Mouse (Mus musculus) CD4-positive, CD25-positive, alpha-beta regulatory T cell, adult 9 weeks (primary cell): ENCODE data around the gene Gm6526. TPM values are rescaled to one million over a fixed set of nuclear protein-coding genes. Genes with fewer than 3 reads are reported as not detected.

ENCODE experiments used
- polyA plus RNA-seq: library from polyadenylated mRNA; unstranded; fragments of 100-300 nt; shearing (Covaris generic); gene quantifications from one replicate; pipeline ENCODE4 v1.2.1, GENCODE M21; 2017

Gm6526 gene
- not detected for polyA plus RNA-seq

DNA sequence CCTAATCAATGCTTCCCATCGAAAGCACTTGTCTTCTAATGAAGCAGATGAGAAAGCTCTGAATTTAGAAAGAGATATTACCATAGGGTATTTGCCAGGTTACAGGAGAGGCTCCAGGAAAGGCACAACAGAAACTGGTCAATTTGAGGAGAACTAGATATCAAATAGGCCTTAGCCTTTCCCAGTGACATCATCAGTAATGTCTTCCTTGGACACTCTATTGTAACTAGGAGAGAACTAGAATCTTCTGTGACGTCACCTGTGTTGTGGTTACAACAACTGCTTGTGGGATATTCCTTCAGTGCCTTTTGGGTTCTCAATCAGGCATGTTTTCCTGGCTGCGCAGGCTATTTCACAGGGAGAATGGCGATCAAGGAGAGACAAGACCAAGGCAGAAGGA lies at the start of gene Gm6526:
Gm6526 (plus strand) TSS at position 301 of the 400 bp plus-strand sequence.

DNA sequence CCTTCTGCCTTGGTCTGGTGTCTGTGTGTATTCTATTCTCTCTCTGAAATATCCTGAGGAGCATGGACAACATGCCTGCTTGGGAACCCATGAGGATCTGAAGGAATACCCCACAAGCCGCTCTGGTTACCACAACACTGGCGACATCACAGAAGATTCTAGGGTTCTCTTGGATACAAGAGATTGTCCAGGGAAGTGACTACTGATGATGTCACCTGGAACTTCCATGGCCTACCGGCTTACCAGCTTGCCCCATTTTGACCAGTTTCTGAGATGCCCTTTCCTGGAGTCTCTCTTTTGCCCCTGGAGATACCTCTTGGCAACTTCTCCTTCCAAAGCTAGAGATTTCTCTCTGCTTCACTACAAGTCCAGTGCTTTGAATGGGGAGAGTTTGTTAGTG lies 20.3 kb upstream of the Gm6526 start, which contains the start of gene Gm16506:
Gm16506 (minus strand) TSS at position 101 of the 400 bp plus-strand sequence.

DNA sequence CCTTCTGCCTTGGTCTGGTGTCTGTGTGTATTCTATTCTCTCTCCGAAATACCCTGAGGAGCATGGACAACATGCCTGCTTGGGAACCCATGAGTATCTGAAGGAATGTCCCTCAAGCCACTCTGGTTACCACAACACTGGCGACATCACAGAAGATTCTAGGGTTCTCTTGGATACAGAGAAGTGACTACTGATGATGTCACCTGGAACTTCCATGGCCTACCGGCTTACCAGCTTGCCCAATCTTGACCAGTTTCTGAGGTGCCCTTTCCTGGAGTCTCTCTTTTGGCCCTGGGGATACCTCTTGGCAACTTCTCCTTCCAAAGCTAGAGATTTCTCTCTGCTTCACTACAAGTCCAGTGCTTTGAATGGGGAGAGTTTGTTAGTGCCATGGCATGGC lies 37.0 kb downstream of the Gm6526 start, which contains the start of gene Gm8180:
Gm8180 (minus strand) TSS at position 101 of the 400 bp plus-strand sequence.

Other genes starting within 250 kb of the Gm6526 start
- gene Gm5799, start 204.3 kb upstream of the Gm6526 start, polyA plus RNA-seq: not detected
- gene Gm17654, start 168.7 kb upstream of the Gm6526 start, polyA plus RNA-seq: not detected
- not detected for gene Gm10375, start 139.9 kb upstream of the Gm6526 start, polyA plus RNA-seq
- gene Gm8165, start 70.7 kb upstream of the Gm6526 start, polyA plus RNA-seq: not detected
- 1.1 TPM for gene Gm7324, start 50.0 kb upstream of the Gm6526 start, polyA plus RNA-seq
- not detected for gene Gm16506, start 20.4 kb upstream of the Gm6526 start, polyA plus RNA-seq
- gene Gm8180, start 36.9 kb downstream of the Gm6526 start, polyA plus RNA-seq: not detected
- gene Ear1, start 127.7 kb downstream of the Gm6526 start, polyA plus RNA-seq: not detected
- not detected for gene Ear10, start 175.7 kb downstream of the Gm6526 start, polyA plus RNA-seq
- gene Gm8113, start 177.5 kb downstream of the Gm6526 start, polyA plus RNA-seq: 0.12 TPM
- not detected for gene Ang5, start 209.2 kb downstream of the Gm6526 start, polyA plus RNA-seq